Mouse (Mus musculus) adrenal gland, postnatal 25 days (tissue): ENCODE measurements at regions not wholly inside any gene's neighbourhood (a gene's known extent, or its start where the extent isn't known, plus 50 kb on each side); places are given as distances from the start of the nearest gene placed in this dataset.

Experiments used
- DNase-seq: peaks from one replicate; pipeline ENCODE4 v3.0.0; 2021; ENCODE audit warnings: mixed read lengths

- no peak for DNase-seq
These were observed 75.5 kb upstream of the 4930412O13Rik start for GRCm38 (mm10) chr2:9805590-9805989.
